Mouse (Mus musculus) heart, embryonic 11.5 days (tissue): Measurements from ENCODE around the gene Gm20696. TPM values are rescaled to one million over a fixed set of nuclear protein-coding genes. Genes with fewer than 3 reads are reported as not detected.

Experiments
- ATAC-seq: fragments of 200-750 bp; cut with Nextera tagmentation; replicated peaks from 2 replicates; pipeline ENCODE4 v1.8.0; 2017; ENCODE audit warnings: moderate library complexity; ENCODE audit not compliant: insufficient number of reproducible peaks, low FRiP score, low TSS enrichment
- H3K27ac ChIP-seq: fragments of 300-500 bp; sonication (generic); 2 replicates; pipeline ENCODE4 v1.5.1; 2014; ENCODE audit warnings: mild to moderate bottlenecking, low read depth, low read length
- H3K27me3 ChIP-seq: fragments of 300-500 bp; sonication (generic); 2 replicates; pipeline ENCODE4 v1.6.1; 2014; ENCODE audit warnings: mild to moderate bottlenecking, low read length, mixed read lengths; ENCODE audit not compliant: control insufficient read depth, insufficient read depth
- H3K36me3 ChIP-seq: fragments of 300-500 bp; sonication (generic); 2 replicates; pipeline ENCODE4 v1.6.1; 2014; ENCODE audit warnings: mild to moderate bottlenecking, low read length, moderate library complexity, mixed read lengths; ENCODE audit not compliant: control insufficient read depth, insufficient read depth
- H3K4me1 ChIP-seq: fragments of 300-500 bp; sonication (generic); 2 replicates; pipeline ENCODE4 v1.6.1; 2014; ENCODE audit warnings: low read length; ENCODE audit not compliant: control insufficient read depth, insufficient read depth
- H3K4me2 ChIP-seq: fragments of 300-500 bp; sonication (generic); 2 replicates; pipeline ENCODE4 v1.6.1; 2014; ENCODE audit warnings: mild to moderate bottlenecking, moderate library complexity
- H3K4me3 ChIP-seq: fragments of 300-500 bp; sonication (generic); 2 replicates; pipeline ENCODE4 v1.5.1; 2014; ENCODE audit warnings: low read depth, low read length
- H3K9ac ChIP-seq: fragments of 300-500 bp; sonication (generic); 2 replicates; pipeline ENCODE4 v1.6.1; 2014; ENCODE audit warnings: mild to moderate bottlenecking, low read depth, low read length, moderate library complexity
- H3K9me3 ChIP-seq: fragments of 300-500 bp; sonication (generic); replicated peaks from 2 replicates; pipeline ENCODE4 v1.6.1; 2016; ENCODE audit warnings: low read length; ENCODE audit not compliant: control insufficient read depth
- WGBS: fragments of 180-500 bp; shearing (Covaris S2); extraction: QIAGEN DNeasy Blood & Tissue Kit; methylation state at CpG from one replicate; pipeline ENCODE4 v1.1.7; 2014; ENCODE audit not compliant: insufficient replicate concordance; 5-methylcytosine and 5-hydroxymethylcytosine counted together
- polyA plus RNA-seq: library from polyadenylated mRNA; unstranded; fragments of >200 nt; fragmentation: Nextera tagmentation; extraction: Ambion mirVana; gene quantifications from 2 replicates; pipeline ENCODE4 v1.2.1, GENCODE M21; 2014

The Gm20696 gene
- polyA plus RNA-seq, 1 experiment from 2014 or later: 4.0 TPM

GRCm38 (mm10) chr6:99271741-99272140 is 394.9 kb downstream of the Gm20696 start:
- no peak overlapping the region for H3K27ac ChIP-seq
- peaks cover 12% of the 10 kb centered on the region for H3K4me1 ChIP-seq

GRCm38 (mm10) chr6:99269921-99270320 is 396.7 kb downstream of the Gm20696 start:
- WGBS: 76% methylated on average over 6 of the region's 6 CpGs
- peaks cover 27% of the 10 kb centered on the region for H3K4me1 ChIP-seq

More at GRCm38 (mm10) chr6:99271741-99272140, 394.9 kb downstream of the Gm20696 start:
- WGBS: 77% methylated on average over 7 of the region's 7 CpGs
- Histone ChIP-seq H3K9me3 (no peaks in the 10 kb centered on the region), H3K9ac (no peak overlapping the region), H3K27me3 (no peaks in the 10 kb centered on the region), H3K36me3 (no peaks in the 10 kb centered on the region), H3K4me3 (no peak overlapping the region), H3K4me2 (no peak overlapping the region)
- ATAC-seq: no peak

GRCm38 (mm10) chr6:99268171-99269061 is 398.2 kb downstream of the Gm20696 start:
- Histone ChIP-seq H3K36me3 (no peaks in the 10 kb centered on the region), H3K4me3 (no peak overlapping the region), H3K27ac (no peak overlapping the region), H3K9me3 (no peaks in the 10 kb centered on the region), H3K9ac (no peak overlapping the region), H3K4me1 (peaks cover 34% of the 10 kb centered on the region), H3K27me3 (no peaks in the 10 kb centered on the region), H3K4me2 (no peak overlapping the region)
- 59% methylated on average over 20 of the region's 20 CpGs for WGBS
- ATAC-seq: no peak

More at GRCm38 (mm10) chr6:99269921-99270320, 396.7 kb downstream of the Gm20696 start:
- Histone ChIP-seq H3K9ac (no peak overlapping the region), H3K27me3 (no peaks in the 10 kb centered on the region), H3K4me3 (no peak overlapping the region), H3K27ac (no peak overlapping the region), H3K4me2 (no peak overlapping the region), H3K9me3 (no peaks in the 10 kb centered on the region), H3K36me3 (no peaks in the 10 kb centered on the region)
- no peak for ATAC-seq

GRCm38 (mm10) chr6:99265945-99266656 is 400.5 kb downstream of the Gm20696 start:
- ATAC-seq: no peak
- H3K27ac ChIP-seq: peak overlapping the region; percentile 82
- no peaks in the 10 kb centered on the region for H3K9me3 ChIP-seq
- peak overlapping the region; percentile 57 for H3K4me2 ChIP-seq
- WGBS: 17% methylated on average over 13 of the region's 13 CpGs
- peak overlapping the region; percentile 35 for H3K4me3 ChIP-seq
- no peaks in the 10 kb centered on the region for H3K36me3 ChIP-seq
- H3K9ac ChIP-seq: peak overlapping the region; percentile 64
- H3K4me1 ChIP-seq: peaks cover 43% of the 10 kb centered on the region
- H3K27me3 ChIP-seq: no peaks in the 10 kb centered on the region

GRCm38 (mm10) chr6:99265173-99265572 is 401.4 kb downstream of the Gm20696 start:
- Histone ChIP-seq H3K27me3 (no peaks in the 10 kb centered on the region), H3K36me3 (no peaks in the 10 kb centered on the region), H3K4me2 (peak overlapping the region; percentile 57), H3K4me3 (peak overlapping the region; percentile 35; the same call in 1 of the 2 replicates), H3K27ac (peak overlapping the region; percentile 82), H3K9ac (no peak overlapping the region), H3K4me1 (peaks cover 46% of the 10 kb centered on the region), H3K9me3 (no peaks in the 10 kb centered on the region)
- 38% methylated on average over 4 of the region's 4 CpGs for WGBS
- ATAC-seq: no peak

- Histone ChIP-seq H3K4me1 (peaks cover 46% of the 10 kb centered on the region), H3K4me2 (peak overlapping the region; percentile 49), H3K9ac (no peak overlapping the region), H3K4me3 (no peak overlapping the region), H3K36me3 (no peaks in the 10 kb centered on the region), H3K9me3 (no peaks in the 10 kb centered on the region), H3K27me3 (no peaks in the 10 kb centered on the region), H3K27ac (no peak overlapping the region)
- no peak for ATAC-seq
- WGBS: 42% methylated on average over 13 of the region's 13 CpGs
Observed at GRCm38 (mm10) chr6:99264192-99265093, 402.2 kb downstream of the Gm20696 start.

- no peaks in the 10 kb centered on the region for H3K27me3 ChIP-seq
- 65% methylated on average over 2 of the region's 2 CpGs for WGBS
- no peak overlapping the region for H3K4me3 ChIP-seq
- no peaks in the 10 kb centered on the region for H3K9me3 ChIP-seq
- H3K4me2 ChIP-seq: peak overlapping the region; percentile 49
- peak overlapping the region; percentile 24; the same call in 1 of the 2 replicates for H3K27ac ChIP-seq
- H3K4me1 ChIP-seq: peaks cover 46% of the 10 kb centered on the region
- peak overlapping the region; percentile 29; the same call in 1 of the 2 replicates for H3K9ac ChIP-seq
- ATAC-seq: no peak
- no peaks in the 10 kb centered on the region for H3K36me3 ChIP-seq
Observed at GRCm38 (mm10) chr6:99263886-99264185, 402.8 kb downstream of the Gm20696 start.
